Mouse (Mus musculus) hindbrain, embryonic 16.5 days (tissue): ENCODE results near the gene Arhgef10l. TPM values are rescaled to one million over a fixed set of nuclear protein-coding genes. Genes with fewer than 3 reads are reported as not detected.

Experiments
- ATAC-seq: fragments of 200-750 bp; cut with Nextera tagmentation; 2 replicates; pipeline ENCODE4 v1.8.0; 2017; ENCODE audit warnings: moderate TSS enrichment, moderate library complexity
- H3K27ac ChIP-seq: fragments of 300-500 bp; sonication (generic); 2 replicates; pipeline ENCODE4 v1.5.1; 2014; ENCODE audit warnings: low read depth, mild to moderate bottlenecking, control low read depth, low read length, moderate library complexity
- H3K27me3 ChIP-seq: fragments of 300-500 bp; sonication (generic); replicated peaks from 2 replicates; pipeline ENCODE4 v1.6.1; 2014; ENCODE audit warnings: low read length; ENCODE audit not compliant: control insufficient read depth, insufficient read depth
- H3K36me3 ChIP-seq: fragments of 300-500 bp; sonication (generic); 2 replicates; pipeline ENCODE4 v1.6.1; 2014; ENCODE audit warnings: mild to moderate bottlenecking, low read length, moderate library complexity, mixed read lengths; ENCODE audit not compliant: control insufficient read depth, insufficient read depth
- H3K4me1 ChIP-seq: fragments of 300-500 bp; sonication (generic); 2 replicates; pipeline ENCODE4 v1.6.1; 2014; ENCODE audit warnings: low read depth, low read length; ENCODE audit not compliant: control insufficient read depth, insufficient read depth
- H3K4me2 ChIP-seq: fragments of 300-500 bp; sonication (generic); 2 replicates; pipeline ENCODE4 v1.6.1; 2014; ENCODE audit warnings: mild to moderate bottlenecking, low read length, control low read depth, moderate library complexity
- H3K4me3 ChIP-seq: fragments of 300-500 bp; sonication (generic); 2 replicates; pipeline ENCODE4 v1.5.1; 2014; ENCODE audit warnings: mild to moderate bottlenecking, low read length, control low read depth, moderate library complexity
- H3K9ac ChIP-seq: fragments of 300-500 bp; sonication (generic); 2 replicates; pipeline ENCODE4 v1.6.1; 2014; ENCODE audit warnings: low read depth, mild to moderate bottlenecking, control low read depth, low read length, moderate library complexity
- H3K9me3 ChIP-seq: fragments of 300-500 bp; sonication (generic); 2 replicates; pipeline ENCODE4 v1.6.1; 2014; ENCODE audit warnings: mild to moderate bottlenecking, low read length, moderate library complexity; ENCODE audit not compliant: control insufficient read depth
- WGBS: fragments of 180-500 bp; shearing (Covaris S2); extraction: QIAGEN DNeasy Blood & Tissue Kit; methylation state at CpG from one replicate; pipeline ENCODE4 v1.1.7; 2014; 5-methylcytosine and 5-hydroxymethylcytosine counted together
- polyA plus RNA-seq: library from polyadenylated mRNA; unstranded; fragments of >200 nt; fragmentation: Nextera tagmentation; extraction: Ambion mirVana; gene quantifications from 2 replicates; pipeline ENCODE4 v1.2.1, GENCODE M21; 2015

Gene Arhgef10l
- polyA plus RNA-seq, 1 experiment from 2014 or later: 20.7 TPM

GRCm38 (mm10) chr4:140667802-140668201 lies 2.0 kb upstream of the Arhgef10l start:
- no peak overlapping the region for H3K4me3 ChIP-seq
- H3K9ac ChIP-seq: no peak overlapping the region
- no peaks in the 10 kb centered on the region for H3K27me3 ChIP-seq
- no peak for ATAC-seq
- H3K4me1 ChIP-seq: no peaks in the 10 kb centered on the region
- no peak overlapping the region for H3K4me2 ChIP-seq
- H3K9me3 ChIP-seq: no peaks in the 10 kb centered on the region
- WGBS: 89% methylated on average over 8 of the region's 8 CpGs
- H3K27ac ChIP-seq: no peak overlapping the region
- H3K36me3 ChIP-seq: no peaks in the 10 kb centered on the region

GRCm38 (mm10) chr4:140665053-140665452 lies 759 bp downstream of the Arhgef10l start:
- Histone ChIP-seq H3K36me3 (no peaks in the 10 kb centered on the region), H3K9ac (no peak overlapping the region), H3K27ac (no peak overlapping the region), H3K4me3 (no peak overlapping the region), H3K9me3 (no peaks in the 10 kb centered on the region), H3K27me3 (no peaks in the 10 kb centered on the region), H3K4me1 (no peaks in the 10 kb centered on the region), H3K4me2 (no peak overlapping the region)
- ATAC-seq: no peak
- WGBS: 75% methylated on average over 7 of the region's 7 CpGs

GRCm38 (mm10) chr4:140662882-140663585 lies 2.8 kb downstream of the Arhgef10l start:
- peaks cover 4% of the 10 kb centered on the region for H3K4me1 ChIP-seq
- H3K4me2 ChIP-seq: no peak overlapping the region
- no peaks in the 10 kb centered on the region for H3K9me3 ChIP-seq
- H3K9ac ChIP-seq: no peak overlapping the region
- 48% methylated on average over 10 of the region's 10 CpGs for WGBS
- no peaks in the 10 kb centered on the region for H3K27me3 ChIP-seq
- no peak for ATAC-seq
- no peak overlapping the region for H3K27ac ChIP-seq
- H3K4me3 ChIP-seq: no peak overlapping the region
- H3K36me3 ChIP-seq: no peaks in the 10 kb centered on the region

GRCm38 (mm10) chr4:140662453-140662852 lies 3.4 kb downstream of the Arhgef10l start:
- no peak overlapping the region for H3K9ac ChIP-seq
- H3K4me2 ChIP-seq: no peak overlapping the region
- H3K27me3 ChIP-seq: no peaks in the 10 kb centered on the region
- H3K4me1 ChIP-seq: peaks cover 10% of the 10 kb centered on the region
- H3K36me3 ChIP-seq: no peaks in the 10 kb centered on the region
- 42% methylated on average over 7 of the region's 7 CpGs for WGBS
- no peak overlapping the region for H3K4me3 ChIP-seq
- H3K9me3 ChIP-seq: no peaks in the 10 kb centered on the region
- no peak overlapping the region for H3K27ac ChIP-seq
- no peak for ATAC-seq

- Histone ChIP-seq H3K36me3 (no peaks in the 10 kb centered on the region), H3K27ac (no peak overlapping the region), H3K9ac (no peak overlapping the region), H3K4me3 (no peak overlapping the region), H3K4me2 (no peak overlapping the region), H3K27me3 (no peaks in the 10 kb centered on the region), H3K4me1 (peaks cover 10% of the 10 kb centered on the region), H3K9me3 (no peaks in the 10 kb centered on the region)
- 75% methylated on average over 18 of the region's 18 CpGs for WGBS
- no peak for ATAC-seq
These were observed 4.3 kb downstream of the Arhgef10l start for GRCm38 (mm10) chr4:140661406-140662022.

- Histone ChIP-seq H3K4me2 (peak overlapping the region; percentile 17; the same call in 1 of the 2 replicates), H3K36me3 (no peaks in the 10 kb centered on the region), H3K9me3 (no peaks in the 10 kb centered on the region), H3K27me3 (no peaks in the 10 kb centered on the region), H3K4me3 (no peak overlapping the region), H3K4me1 (peaks cover 10% of the 10 kb centered on the region), H3K27ac (peak overlapping the region; percentile 86), H3K9ac (peak overlapping the region; percentile 47)
- WGBS: 5% methylated on average over 24 of the region's 24 CpGs
- peak; percentile 95 for ATAC-seq
These were observed 7.9 kb downstream of the Arhgef10l start for GRCm38 (mm10) chr4:140657681-140658575.

- H3K4me2 ChIP-seq: no peak overlapping the region
- no peak overlapping the region for H3K9ac ChIP-seq
- peaks cover 10% of the 10 kb centered on the region for H3K4me1 ChIP-seq
- 0 out of 2 replicates have a peak overlapping the region, but pooled peaks have one; percentile 51 for H3K27ac ChIP-seq
- H3K36me3 ChIP-seq: no peaks in the 10 kb centered on the region
- no peak for ATAC-seq
- H3K27me3 ChIP-seq: no peaks in the 10 kb centered on the region
- no peak overlapping the region for H3K4me3 ChIP-seq
- H3K9me3 ChIP-seq: no peaks in the 10 kb centered on the region
- WGBS: 63% methylated on average over 8 of the region's 8 CpGs
These were observed 9.3 kb downstream of the Arhgef10l start for GRCm38 (mm10) chr4:140656529-140656928.

- WGBS: 65% methylated on average over 8 of the region's 8 CpGs
- Histone ChIP-seq H3K4me3 (no peak overlapping the region), H3K9me3 (no peaks in the 10 kb centered on the region), H3K4me2 (no peak overlapping the region), H3K36me3 (no peaks in the 10 kb centered on the region), H3K9ac (no peak overlapping the region), H3K4me1 (peaks cover 11% of the 10 kb centered on the region), H3K27ac (no peak overlapping the region), H3K27me3 (no peaks in the 10 kb centered on the region)
- no peak for ATAC-seq
These were observed 11.0 kb downstream of the Arhgef10l start for GRCm38 (mm10) chr4:140654798-140655197.
